Mouse (Mus musculus): ENCODE results near the gene Klhl8. TPM values are rescaled to one million over a fixed set of nuclear protein-coding genes. Genes with fewer than 3 reads are reported as not detected.

The Klhl8 gene
- total and polyA plus RNA-seq, 3 experiments: 5.6 to 6.2 TPM; not detected in 1

GRCm38 (mm10) chr5:103910156-103910555 lies 903 bp downstream of the Klhl8 start:
- peak overlapping the region; percentile 92 for H3K9ac ChIP-seq (ENCODE audit: control insufficient read depth, low read depth, low read length, poor library complexity, severe bottlenecking)
- no peak overlapping the region for H3K27ac ChIP-seq (ENCODE audit: control insufficient read depth, low read depth, low read length)
- no peaks in the 10 kb centered on the region for H3K27me3 ChIP-seq (ENCODE audit: control insufficient read depth in 1 of 2, insufficient read depth in 2 of 2, low read length in 2 of 2)
- H3K4me1 ChIP-seq (ENCODE audit: control insufficient read depth in 1 of 2, insufficient read depth in 2 of 2, low read length in 2 of 2): peaks cover 3 to 10% of the 10 kb centered on the region in 2 experiments
- H3K79me2 ChIP-seq (ENCODE audit: control insufficient read depth, insufficient read depth, low read length, poor library complexity): peaks cover 6% of the 10 kb centered on the region; the same call in 1 of the 2 replicates
- DNase-seq (ENCODE audit: low read depth, low spot score): no peak
- TF ChIP-seq HCFC1 (IDR thresholded peaks at IDR 0.05; ENCODE audit: low read depth, low read length): no peak
- TF ChIP-seq MAZ (IDR thresholded peaks at IDR 0.05; ENCODE audit: low read depth, low read length): 0 out of 2 replicates have a peak, but pooled peaks have one; percentile 18
- H3K9me3 ChIP-seq (replicated peaks; ENCODE audit: insufficient read depth, low read length): no peaks in the 10 kb centered on the region
- peaks cover 0 to 9% of the 10 kb centered on the region in 2 experiments; a peak in 2 of 4 replicates for H3K36me3 ChIP-seq (ENCODE audit: control insufficient read depth in 1 of 2, insufficient read depth in 2 of 2, low read length in 2 of 2)
- H3K4me3 ChIP-seq (ENCODE audit: control insufficient read depth in 1 of 2, insufficient read depth in 1 of 2, low read depth in 2 of 2, low read length in 2 of 2): peak overlapping the region; percentile 82 to 87; a peak in 3 of 4 replicates

- no peak overlapping the region for H3K9ac ChIP-seq (ENCODE audit: control insufficient read depth, low read depth, low read length, poor library complexity, severe bottlenecking)
- no peak for TF ChIP-seq HCFC1 (IDR thresholded peaks at IDR 0.05; ENCODE audit: low read depth, low read length)
- TF ChIP-seq GATA1 (IDR thresholded peaks at IDR 0.05; ENCODE audit: low read depth, low read length): no peak
- no peak for TF ChIP-seq SIN3A (IDR thresholded peaks at IDR 0.05; ENCODE audit: low read length)
- no peak for TF ChIP-seq TBP (IDR thresholded peaks at IDR 0.05; ENCODE audit: low read depth, low read length)
- no peak for TF ChIP-seq USF1 (IDR thresholded peaks at IDR 0.05; ENCODE audit: low read depth, low read length)
- no peak for TF ChIP-seq TAL1 (IDR thresholded peaks at IDR 0.05; ENCODE audit: low read length)
- no peak for TF ChIP-seq ZNF384 (IDR thresholded peaks at IDR 0.05; ENCODE audit: low read depth, low read length)
- no peak for TF ChIP-seq MAZ (IDR thresholded peaks at IDR 0.05; ENCODE audit: low read depth, low read length)
- no peak for TF ChIP-seq RCOR1 (IDR thresholded peaks at IDR 0.05; ENCODE audit: low read depth, low read length)
- no peak for TF ChIP-seq MXI1 (IDR thresholded peaks at IDR 0.05; ENCODE audit: low read depth, low read length)
- no peak for TF ChIP-seq KAT2A (conservative IDR thresholded peaks at IDR 0.05; ENCODE audit: low read depth, low read length)
- TF ChIP-seq ELF1 (IDR thresholded peaks at IDR 0.05; ENCODE audit: low read depth, low read length): no peak
- no peak for TF ChIP-seq POLR2A (IDR thresholded peaks at IDR 0.05; ENCODE audit: control insufficient read depth in 1 of 2, insufficient read depth in 1 of 2, low read depth in 1 of 2, low read length in 2 of 2, poor library complexity in 1 of 2)
- H3K4me3 ChIP-seq (ENCODE audit: control insufficient read depth in 1 of 2, insufficient read depth in 1 of 2, low read depth in 2 of 2, low read length in 2 of 2): no peak overlapping the region
These were observed 1.6 kb downstream of the Klhl8 start for GRCm38 (mm10) chr5:103909466-103909865.

GRCm38 (mm10) chr5:103908851-103909250 lies 2.2 kb downstream of the Klhl8 start:
- Histone ChIP-seq H3K9ac (ENCODE audit: control insufficient read depth, low read depth, low read length, poor library complexity, severe bottlenecking) (no peak overlapping the region), H3K27ac (ENCODE audit: control insufficient read depth, low read depth, low read length) (no peak overlapping the region), H3K4me1 (ENCODE audit: control insufficient read depth in 1 of 2, insufficient read depth in 2 of 2, low read length in 2 of 2) (peaks cover 3 to 10% of the 10 kb centered on the region in 2 experiments), H3K9me3 (replicated peaks; ENCODE audit: insufficient read depth, low read length) (no peaks in the 10 kb centered on the region), H3K79me2 (ENCODE audit: control insufficient read depth, insufficient read depth, low read length, poor library complexity) (peaks cover 6% of the 10 kb centered on the region; the same call in 1 of the 2 replicates), H3K36me3 (ENCODE audit: control insufficient read depth in 1 of 2, insufficient read depth in 2 of 2, low read length in 2 of 2) (peaks cover 0 to 9% of the 10 kb centered on the region in 2 experiments; a peak in 2 of 4 replicates), H3K4me3 (ENCODE audit: control insufficient read depth in 1 of 2, insufficient read depth in 1 of 2, low read depth in 2 of 2, low read length in 2 of 2) (no peak overlapping the region), H3K27me3 (ENCODE audit: control insufficient read depth in 1 of 2, insufficient read depth in 2 of 2, low read length in 2 of 2) (no peaks in the 10 kb centered on the region; a peak in 1 of 4 replicates)
- no peak for DNase-seq (ENCODE audit: low read depth, low spot score)
- TF ChIP-seq HCFC1 (IDR thresholded peaks at IDR 0.05; ENCODE audit: low read depth, low read length) (no peak), POLR2A (IDR thresholded peaks at IDR 0.05; ENCODE audit: control insufficient read depth in 1 of 2, insufficient read depth in 1 of 2, low read depth in 1 of 2, low read length in 2 of 2, poor library complexity in 1 of 2) (no peak), MXI1 (IDR thresholded peaks at IDR 0.05; ENCODE audit: low read depth, low read length) (no peak), RCOR1 (IDR thresholded peaks at IDR 0.05; ENCODE audit: low read depth, low read length) (no peak), MAZ (IDR thresholded peaks at IDR 0.05; ENCODE audit: low read depth, low read length) (no peak), TCF12 (IDR thresholded peaks at IDR 0.05; ENCODE audit: low read depth, low read length) (no peak), MAX (IDR thresholded peaks at IDR 0.05; ENCODE audit: low read length) (no peak), JUND (IDR thresholded peaks at IDR 0.05; ENCODE audit: low read depth, low read length) (no peak), CHD2 (IDR thresholded peaks at IDR 0.05; ENCODE audit: low read length) (no peak), RAD21 (IDR thresholded peaks at IDR 0.05; ENCODE audit: low read depth, low read length) (no peak), MYB (IDR thresholded peaks at IDR 0.05; ENCODE audit: low read depth, low read length) (no peak), TBP (IDR thresholded peaks at IDR 0.05; ENCODE audit: low read depth, low read length) (no peak), E2F4 (IDR thresholded peaks at IDR 0.05; ENCODE audit: borderline replicate concordance, low read depth, low read length) (no peak), UBTF (IDR thresholded peaks at IDR 0.05; ENCODE audit: borderline replicate concordance, insufficient read depth, low read depth, low read length) (no peak), ETS1 (IDR thresholded peaks at IDR 0.05; ENCODE audit: low read depth, low read length) (no peak)

More at GRCm38 (mm10) chr5:103909466-103909865, 1.6 kb downstream of the Klhl8 start:
- Histone ChIP-seq H3K79me2 (ENCODE audit: control insufficient read depth, insufficient read depth, low read length, poor library complexity) (peaks cover 6% of the 10 kb centered on the region; the same call in 1 of the 2 replicates), H3K9me3 (replicated peaks; ENCODE audit: insufficient read depth, low read length) (no peaks in the 10 kb centered on the region), H3K36me3 (ENCODE audit: control insufficient read depth in 1 of 2, insufficient read depth in 2 of 2, low read length in 2 of 2) (peaks cover 0 to 9% of the 10 kb centered on the region in 2 experiments; a peak in 2 of 4 replicates), H3K27ac (ENCODE audit: control insufficient read depth, low read depth, low read length) (no peak overlapping the region), H3K27me3 (ENCODE audit: control insufficient read depth in 1 of 2, insufficient read depth in 2 of 2, low read length in 2 of 2) (no peaks in the 10 kb centered on the region; a peak in 1 of 4 replicates), H3K4me1 (ENCODE audit: control insufficient read depth in 1 of 2, insufficient read depth in 2 of 2, low read length in 2 of 2) (peaks cover 3 to 10% of the 10 kb centered on the region in 2 experiments)
- DNase-seq (ENCODE audit: low read depth, low spot score): no peak
